In genomic region chr8:4325751-4326036, GRCm38 (mm10) we compare ENCODE assay signal across 8 mouse cellular contexts. TPM values are rescaled to one million over a fixed set of nuclear protein-coding genes. Genes with fewer than 3 reads are reported as not detected.
DNase-seq lines count a peak whose midpoint lies in the region; ATAC-seq and TF ChIP-seq lines count a peak whose summit lies in the region.

No protein-coding gene starts in this region.

- ATAC-seq in heart, embryonic 15.5 days (replicated peaks; ENCODE audit: insufficient number of reproducible peaks, insufficient read depth, low FRiP score, low read depth): no peak
- ATAC-seq in heart, postnatal 0 days (ENCODE audit: insufficient read depth, low read depth): no peak
- ATAC-seq in CD4-positive, CD25-positive, alpha-beta regulatory T cell, adult 4 months: no peak

- peaks cover 42% of the 10 kb centered on the region for H3K4me1 ChIP-seq in heart, embryonic 15.5 days (replicated peaks)
- peaks cover 7 to 25% of the 10 kb centered on the region in 2 experiments for H3K4me1 ChIP-seq in MEL (ENCODE audit: control insufficient read depth in 1 of 2, insufficient read depth in 2 of 2, low read length in 2 of 2)
- peaks cover 33% of the 10 kb centered on the region for H3K4me1 ChIP-seq in heart, postnatal 0 days (ENCODE audit: control insufficient read depth, insufficient read depth)

- H3K4me3 ChIP-seq in heart, embryonic 15.5 days: peak overlapping the region; percentile 96
- H3K4me3 ChIP-seq in MEL (ENCODE audit: control insufficient read depth in 1 of 2, insufficient read depth in 1 of 2, low read depth in 2 of 2, low read length in 2 of 2) (peak overlapping the region; percentile 67 to 94), macrophage (ENCODE audit: inconsistent target) (peak overlapping the region; percentile 62)
- H3K4me3 ChIP-seq in heart, postnatal 0 days (ENCODE audit: low read depth, low read length): peak overlapping the region; percentile 94

- H3K9ac ChIP-seq in heart, embryonic 15.5 days: peak overlapping the region; percentile 67
- H3K9ac ChIP-seq in MEL (ENCODE audit: control insufficient read depth, low read depth, low read length, poor library complexity, severe bottlenecking): peak overlapping the region; percentile 90
- peak overlapping the region; percentile 94 for H3K9ac ChIP-seq in heart, postnatal 0 days (replicated peaks; ENCODE audit: low read depth, low read length)

- peak overlapping the region; percentile 72 for H3K4me2 ChIP-seq in heart, embryonic 15.5 days
- H3K4me2 ChIP-seq in heart, postnatal 0 days (ENCODE audit: low read depth, low read length): peak overlapping the region; percentile 82

- no peaks in the 10 kb centered on the region for H3K9me3 ChIP-seq in heart, embryonic 15.5 days (replicated peaks)
- H3K9me3 ChIP-seq in MEL (replicated peaks; ENCODE audit: insufficient read depth, low read length): no peaks in the 10 kb centered on the region
- H3K9me3 ChIP-seq in heart, postnatal 0 days (replicated peaks; ENCODE audit: control insufficient read depth, low read length): no peaks in the 10 kb centered on the region

- H3K36me3 ChIP-seq in heart, embryonic 15.5 days: peaks cover 29% of the 10 kb centered on the region
- H3K36me3 ChIP-seq in MEL (ENCODE audit: control insufficient read depth in 1 of 2, insufficient read depth in 2 of 2, low read length in 2 of 2) (peaks cover 17 to 46% of the 10 kb centered on the region in 2 experiments), macrophage (ENCODE audit: inconsistent target) (peaks cover 19% of the 10 kb centered on the region)
- H3K36me3 ChIP-seq in heart, postnatal 0 days (replicated peaks; ENCODE audit: control insufficient read depth, insufficient read depth, low read length): peaks cover 32% of the 10 kb centered on the region

- no peak for TF ChIP-seq RAD21 in MEL (IDR thresholded peaks at IDR 0.05; ENCODE audit: low read depth, low read length)

- WGBS in heart, embryonic 15.5 days: 34% methylated on average over 7 of the region's 7 CpGs
- WGBS in heart, postnatal 0 days: 35% methylated on average over 7 of the region's 7 CpGs
- 18% methylated on average over 7 of the region's 7 CpGs for WGBS in macrophage (ENCODE audit: missing documents)

- no peak for TF ChIP-seq CTCF in MEL (IDR thresholded peaks at IDR 0.05 in 2 of 3, conservative IDR thresholded peaks at IDR 0.05 in 1 of 3; ENCODE audit: control insufficient read depth in 1 of 3, insufficient read depth in 1 of 3, low read depth in 2 of 3, low read length in 3 of 3, poor library complexity in 1 of 3, severe bottlenecking in 1 of 3)
- no peak for TF ChIP-seq CTCF in heart, postnatal 0 days (IDR thresholded peaks at IDR 0.05; ENCODE audit: low read depth)

- 0 out of 4 replicates have a peak, but pooled peaks of 1 of the 2 experiments have one; percentile 2 for TF ChIP-seq EP300 in MEL (IDR thresholded peaks at IDR 0.05; ENCODE audit: low read depth in 1 of 2, low read length in 2 of 2)
- no peak for TF ChIP-seq EP300 in heart, postnatal 0 days (IDR thresholded peaks at IDR 0.05; ENCODE audit: low read depth)

- intact Hi-C loops in heart, postnatal 25 days (cut with DNase I): loop anchor here (10.0 kb wide), 1 partner anchor 161 kb away; the partner anchor contains the start of gene Evi5l

- DNase-seq in heart, postnatal 25 days (ENCODE audit: low spot score): no peak
- DNase-seq in MEL (ENCODE audit: low read depth, low spot score): no peak
- no peak for DNase-seq in heart, postnatal 0 days (ENCODE audit: low spot score)
- DNase-seq in adrenal gland, adult 8-10 months: no peak
- no peak for DNase-seq in kidney, postnatal 14 days

- peak overlapping the region; percentile 83 for H3K27ac ChIP-seq in heart, embryonic 15.5 days
- H3K27ac ChIP-seq in MEL (ENCODE audit: control insufficient read depth, low read depth, low read length): peak overlapping the region; percentile 67
- peak overlapping the region; percentile 95; the same call in 1 of the 2 replicates for H3K27ac ChIP-seq in heart, postnatal 0 days (ENCODE audit: low read depth)
- H3K27ac ChIP-seq in macrophage: peak overlapping the region; percentile 65

- TF ChIP-seq POLR2A in MEL (IDR thresholded peaks at IDR 0.05; ENCODE audit: control insufficient read depth in 1 of 2, insufficient read depth in 1 of 2, low read depth in 1 of 2, low read length in 2 of 2, poor library complexity in 1 of 2): no peak

- H3K79me2 ChIP-seq in MEL (ENCODE audit: control insufficient read depth, insufficient read depth, low read length, poor library complexity): peaks cover 56% of the 10 kb centered on the region
- H3K79me2 ChIP-seq in macrophage (ENCODE audit: inconsistent target): peaks cover 66% of the 10 kb centered on the region

- H3K27me3 ChIP-seq in heart, embryonic 15.5 days: no peaks in the 10 kb centered on the region
- no peaks in the 10 kb centered on the region for H3K27me3 ChIP-seq in MEL (ENCODE audit: control insufficient read depth in 1 of 2, insufficient read depth in 2 of 2, low read length in 2 of 2)
- H3K27me3 ChIP-seq in heart, postnatal 0 days (ENCODE audit: control insufficient read depth, insufficient read depth, low read length): no peaks in the 10 kb centered on the region

TF ChIP-seq in MEL, 35 proteins besides CTCF, POLR2A, EP300 and RAD21:
- 0 out of 2 replicates have a peak, but pooled peaks have one; percentile 53 for TF ChIP-seq CHD1 (IDR thresholded peaks at IDR 0.05; ENCODE audit: low read depth, low read length)
- peak; percentile 95 for TF ChIP-seq ZKSCAN1 (IDR thresholded peaks at IDR 0.05; ENCODE audit: low read depth, low read length)
- TF ChIP-seq GABPA (IDR thresholded peaks at IDR 0.05; ENCODE audit: low read depth, low read length): no peak

RNA-seq across cellular contexts. Expression of gene Elavl1, which starts 0.5 kb away (rescaled TPM):
- polyA plus RNA-seq in heart, embryonic 15.5 days (2015; fragmentation: Nextera tagmentation; extraction: Ambion mirVana): 160 and 165 TPM in 2 replicates
- total RNA-seq in heart, postnatal 25 days (2021): 10 to 100 TPM; 58.2 to 64.1 TPM
- total RNA-seq in MEL (2012; rRNA removed): 64.2 and 76.9 TPM in 2 replicates
- 10 to 100 TPM in 1 of 2 experiments, not detected in 1; 77.4 TPM for polyA plus RNA-seq in MEL (2012; ENCODE audit: insufficient read depth in 1 of 2, insufficient read length in 2 of 2, low read depth in 1 of 2, low replicate concordance in 2 of 2, missing spikeins in 1 of 2)
- total RNA-seq in heart, postnatal 0 days (2014; rRNA removed; ENCODE audit: low replicate concordance): 61.1 and 64.4 TPM in 2 replicates
- polyA plus RNA-seq in heart, postnatal 0 days (2015; fragmentation: Nextera tagmentation; extraction: Ambion mirVana): 93.3 and 97.0 TPM in 2 replicates
- total RNA-seq in macrophage (2018; cell fraction: chromatin; rRNA removed): 10 to 100 TPM; 38.3 to 79.1 (median 55.5) TPM
- total RNA-seq in macrophage (2018; cell fraction: cytosol; rRNA removed): 10 to 100 TPM; 58.8 to 84.1 (median 66.9) TPM
- total RNA-seq in macrophage (2018; cell fraction: nucleus; rRNA removed): 10 to 100 TPM; 37.6 to 69.2 (median 50.8) TPM
- 38.9 to 70.8 TPM (median 49.9 TPM) in 3 replicates for polyA plus RNA-seq in macrophage (2018)
- 100 to 1,000 TPM in 1 of 4 experiments, 10 to 100 TPM in 3; 77.7 to 108 (median 85.4) TPM for total RNA-seq in adrenal gland, adult 8-10 months (2022)
- polyA plus RNA-seq in CD4-positive, CD25-positive, alpha-beta regulatory T cell, adult 4 months (2017; shearing (Covaris generic)): 10 to 100 TPM; 20.4 to 38.9 TPM

RNA-seq across cellular contexts. Expression of gene Ccl25, which starts 0.7 kb away (rescaled TPM):
- 15.7 and 63.4 TPM in 2 replicates for polyA plus RNA-seq in heart, embryonic 15.5 days (2015; fragmentation: Nextera tagmentation; extraction: Ambion mirVana)
- 1 to 10 TPM; 3.5 to 4.4 TPM for total RNA-seq in heart, postnatal 25 days (2021)
- 25.0 and 32.2 TPM in 2 replicates for total RNA-seq in MEL (2012; rRNA removed)
- polyA plus RNA-seq in MEL (2012; ENCODE audit: insufficient read depth in 1 of 2, insufficient read length in 2 of 2, low read depth in 1 of 2, low replicate concordance in 2 of 2, missing spikeins in 1 of 2) (10 to 100 TPM in 1 of 2 experiments, not detected in 1; 33.8 TPM), macrophage (2018) (7.1 to 8.6 TPM (median 7.9 TPM) in 3 replicates)
- 7.9 and 10.7 TPM in 2 replicates for total RNA-seq in heart, postnatal 0 days (2014; rRNA removed; ENCODE audit: low replicate concordance)
- polyA plus RNA-seq in heart, postnatal 0 days (2015; fragmentation: Nextera tagmentation; extraction: Ambion mirVana): 5.8 and 6.1 TPM in 2 replicates
- 100 to 1,000 TPM in 7 of 26 experiments, 10 to 100 TPM in 19; 28.3 to 132 (median 70.5) TPM for total RNA-seq in macrophage (2018; cell fraction: chromatin; rRNA removed)
- total RNA-seq in macrophage (2018; cell fraction: cytosol; rRNA removed): 10 to 100 TPM in 5 of 26 experiments, 1 to 10 TPM in 21; 3.5 to 13.3 (median 6.7) TPM
- total RNA-seq in macrophage (2018; cell fraction: nucleus; rRNA removed): 100 to 1,000 TPM in 2 of 26 experiments, 10 to 100 TPM in 24; 25.1 to 152 (median 40.1) TPM
- total RNA-seq in adrenal gland, adult 8-10 months (2022): 10 to 100 TPM; 16.2 to 23.5 (median 16.9) TPM
- 10 to 100 TPM; 12.2 to 12.5 TPM for polyA plus RNA-seq in CD4-positive, CD25-positive, alpha-beta regulatory T cell, adult 4 months (2017; shearing (Covaris generic))

RNA-seq across cellular contexts. Expression of gene Timm44, which starts 50.0 kb away (rescaled TPM):
- polyA plus RNA-seq in heart, embryonic 15.5 days (2015; fragmentation: Nextera tagmentation; extraction: Ambion mirVana): 59.5 and 60.2 TPM in 2 replicates
- total RNA-seq in heart, postnatal 25 days (2021): 100 to 1,000 TPM; 117 TPM
- total RNA-seq in MEL (2012; rRNA removed): 147 and 174 TPM in 2 replicates
- polyA plus RNA-seq in MEL (2012; ENCODE audit: insufficient read depth in 1 of 2, insufficient read length in 2 of 2, low read depth in 1 of 2, low replicate concordance in 2 of 2, missing spikeins in 1 of 2) (100 to 1,000 TPM in 1 of 2 experiments, not detected in 1; 199 TPM), macrophage (2018) (41.5 to 47.7 TPM (median 45.0 TPM) in 3 replicates)
- 95.0 and 120 TPM in 2 replicates for total RNA-seq in heart, postnatal 0 days (2014; rRNA removed; ENCODE audit: low replicate concordance)
- polyA plus RNA-seq in heart, postnatal 0 days (2015; fragmentation: Nextera tagmentation; extraction: Ambion mirVana): 74.7 and 78.8 TPM in 2 replicates
- 100 to 1,000 TPM; 123 to 245 (median 190) TPM for total RNA-seq in macrophage (2018; cell fraction: chromatin; rRNA removed)
- 10 to 100 TPM; 27.7 to 46.0 (median 36.2) TPM for total RNA-seq in macrophage (2018; cell fraction: cytosol; rRNA removed)
- 100 to 1,000 TPM in 6 of 26 experiments, 10 to 100 TPM in 20; 57.5 to 127 (median 88.8) TPM for total RNA-seq in macrophage (2018; cell fraction: nucleus; rRNA removed)
- total RNA-seq in adrenal gland, adult 8-10 months (2022): 100 to 1,000 TPM in 2 of 4 experiments, 10 to 100 TPM in 2; 89.7 to 126 (median 102) TPM
- 100 to 1,000 TPM in 1 of 2 experiments, 10 to 100 TPM in 1; 75.2 to 122 TPM for polyA plus RNA-seq in CD4-positive, CD25-positive, alpha-beta regulatory T cell, adult 4 months (2017; shearing (Covaris generic))
